Mouse (Mus musculus): ENCODE measurements around the gene Gzmm.

The Gzmm gene

DNA sequence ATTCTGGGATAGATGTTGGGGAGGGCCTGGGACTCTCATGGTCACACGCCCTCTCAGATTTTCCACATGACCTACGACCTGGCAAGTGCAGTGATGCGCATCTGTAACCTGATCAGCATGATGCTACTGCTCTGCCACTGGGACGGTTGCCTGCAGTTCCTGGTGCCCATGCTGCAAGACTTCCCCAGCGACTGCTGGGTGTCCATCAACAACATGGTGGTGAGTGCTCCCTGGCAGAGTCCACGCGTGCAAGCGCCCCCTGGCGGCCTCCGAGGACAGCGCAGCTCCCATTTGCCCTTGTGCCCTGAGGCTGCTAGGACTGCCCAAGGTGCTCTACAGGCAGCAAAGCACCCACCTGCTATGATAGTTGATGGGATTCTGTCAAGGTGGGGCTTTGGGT is 37.3 kb downstream of the Gzmm start:
- DNase-seq (ENCODE audit: low spot score in 2 of 2): peak in 1 of 2 experiments; percentile 49

DNA sequence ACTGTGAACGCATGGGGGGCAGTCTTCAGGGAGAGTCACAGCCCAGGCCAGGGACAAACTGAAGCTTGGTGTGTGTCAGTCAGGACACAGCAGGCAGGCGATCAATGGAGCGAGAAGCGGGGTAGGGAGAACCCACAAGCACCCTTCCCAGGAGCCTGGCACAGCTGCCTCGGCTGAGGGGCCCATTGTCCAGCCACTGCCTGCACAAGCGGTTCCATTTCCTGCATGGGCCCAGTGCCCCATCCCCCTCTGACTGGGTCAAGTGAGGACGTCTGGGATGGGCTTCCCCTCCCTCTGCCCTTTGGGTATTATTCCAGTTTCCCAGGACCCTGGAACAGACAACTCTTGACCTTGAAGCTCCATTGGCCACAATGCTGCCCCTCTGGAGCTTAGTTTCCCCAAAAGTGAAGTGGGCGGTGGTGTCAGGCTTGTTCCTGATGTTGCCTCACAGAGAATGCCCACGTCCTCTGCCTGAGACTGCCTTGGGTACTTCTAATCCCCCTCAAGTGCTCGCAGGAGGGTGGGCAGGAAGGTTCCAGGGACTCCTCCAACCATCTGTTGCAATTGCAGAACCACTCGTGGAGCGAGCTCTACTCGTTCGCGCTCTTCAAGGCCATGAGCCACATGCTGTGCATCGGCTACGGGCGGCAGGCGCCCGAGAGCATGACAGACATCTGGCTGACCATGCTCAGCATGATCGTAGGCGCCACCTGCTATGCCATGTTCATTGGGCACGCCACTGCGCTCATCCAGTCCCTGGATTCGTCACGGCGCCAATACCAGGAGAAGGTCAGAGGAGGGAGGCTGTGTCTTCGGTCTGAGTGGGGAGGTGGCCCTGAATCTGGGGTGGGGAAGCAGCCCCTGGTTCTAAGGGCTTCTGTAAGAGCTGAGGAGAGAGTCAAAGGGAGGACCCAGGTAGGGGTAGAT is 39.8 kb downstream of the Gzmm start:
- no peak for DNase-seq (ENCODE audit: low spot score in 2 of 2)

GRCm38 (mm10) chr10:79729357-79729965 is 40.6 kb downstream of the Gzmm start:
- no peak for DNase-seq (ENCODE audit: low spot score in 2 of 2)

- no peak for DNase-seq (ENCODE audit: low spot score in 2 of 2)
These were observed 43.7 kb downstream of the Gzmm start for GRCm38 (mm10) chr10:79732500-79732899.

GRCm38 (mm10) chr10:79733847-79734246 is 45.0 kb downstream of the Gzmm start:
- no peak for DNase-seq (ENCODE audit: low spot score in 2 of 2)

GRCm38 (mm10) chr10:79735361-79735760 is 46.5 kb downstream of the Gzmm start:
- DNase-seq (ENCODE audit: low spot score in 2 of 2): no peak

DNA sequence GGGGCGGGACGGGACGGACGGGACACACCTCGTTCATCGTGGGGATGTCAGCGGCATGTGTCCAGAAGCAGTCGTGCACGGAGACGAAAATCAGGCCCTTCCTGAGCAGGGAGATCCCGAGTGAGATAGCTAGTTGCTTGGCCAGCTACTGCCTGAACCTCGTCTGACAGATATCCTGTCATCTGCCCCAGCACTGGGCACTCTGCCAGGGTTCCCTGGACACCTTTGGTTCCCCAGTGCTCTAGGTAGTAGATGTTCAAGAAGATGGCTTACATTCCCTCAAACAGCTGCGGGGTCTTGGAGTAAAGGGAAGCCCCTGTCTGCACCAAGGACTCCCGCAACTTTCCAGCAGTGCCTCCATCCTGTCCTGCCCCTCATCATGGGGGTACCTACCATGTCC is 47.9 kb downstream of the Gzmm start:
- no peak for DNase-seq (ENCODE audit: low spot score in 2 of 2)

- no peak for DNase-seq (ENCODE audit: low spot score in 2 of 2)
These were observed 49.4 kb downstream of the Gzmm start for GRCm38 (mm10) chr10:79738259-79738658.

GRCm38 (mm10) chr10:79739234-79739633 is 50.4 kb downstream of the Gzmm start:
- no peak for DNase-seq (ENCODE audit: low spot score in 2 of 2)

GRCm38 (mm10) chr10:79740863-79741262 is 52.0 kb downstream of the Gzmm start:
- DNase-seq (ENCODE audit: low spot score in 2 of 2): no peak

DNA sequence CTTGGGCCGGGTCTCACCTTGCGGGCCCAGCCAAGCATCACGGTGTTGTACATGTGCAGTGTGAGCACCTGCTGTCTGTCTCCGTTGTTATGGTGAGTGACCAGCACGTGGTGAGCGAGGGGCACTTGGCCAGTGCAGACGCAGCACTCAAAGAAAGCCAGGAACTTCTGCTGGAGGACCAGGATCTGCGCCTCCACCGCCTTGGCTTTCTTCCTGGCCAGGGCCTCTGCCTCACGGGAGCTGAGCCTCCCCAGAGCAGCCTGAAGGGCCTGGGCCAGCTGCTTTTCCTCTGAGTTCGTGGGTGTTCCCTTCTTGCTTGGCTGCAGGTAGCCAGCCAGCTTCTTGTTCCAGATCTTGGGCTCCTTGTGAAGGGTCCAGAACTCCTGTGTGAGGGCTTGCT is 54.3 kb downstream of the Gzmm start:
- DNase-seq (ENCODE audit: low spot score in 2 of 2): no peak

GRCm38 (mm10) chr10:79743650-79744365 is 55.0 kb downstream of the Gzmm start:
- DNase-seq (ENCODE audit: low spot score in 2 of 2): no peak

Measured in urinary bladder, postnatal 36 days (tissue).